Mouse (Mus musculus) cerebellum, adult 18-20 months (tissue): ENCODE results near the gene Fzr1.

Experiments used
- DNase-seq, 2 experiments: peaks; one replicate each; pipeline ENCODE4 v3.0.0; 2021

Gene Fzr1

GRCm38 (mm10) chr10:81350351-81351063, 27.8 kb downstream of the Fzr1 start, which contains the start of gene Hmg20b:
Gene Hmg20b, minus strand, starts transcription at chr10:81350480.
- DNase-seq: peak; percentile 99 to 100

- DNase-seq: no peak
Measured at GRCm38 (mm10) chr10:81349961-81350350, 28.4 kb downstream of the Fzr1 start.

GRCm38 (mm10) chr10:81349146-81349545, 29.2 kb downstream of the Fzr1 start:
- no peak for DNase-seq

- DNase-seq: no peak
Measured at GRCm38 (mm10) chr10:81346453-81347067, 31.8 kb downstream of the Fzr1 start.

GRCm38 (mm10) chr10:81345162-81345534, 33.2 kb downstream of the Fzr1 start:
- DNase-seq: no peak

- no peak for DNase-seq
Measured at GRCm38 (mm10) chr10:81344421-81345161, 33.7 kb downstream of the Fzr1 start.

- DNase-seq: no peak
Measured at GRCm38 (mm10) chr10:81342686-81343505, 35.4 kb downstream of the Fzr1 start, which contains the start of gene Gipc3. Gene Gipc3, minus strand, starts transcription at chr10:81343266.

GRCm38 (mm10) chr10:81341333-81341949, 36.9 kb downstream of the Fzr1 start:
- DNase-seq: peak; percentile 63 to 79

- DNase-seq: no peak
Measured at GRCm38 (mm10) chr10:81340551-81341332, 37.6 kb downstream of the Fzr1 start.

GRCm38 (mm10) chr10:81336558-81336957, 41.8 kb downstream of the Fzr1 start:
- no peak for DNase-seq

- no peak for DNase-seq
Measured at GRCm38 (mm10) chr10:81335393-81336340, 42.6 kb downstream of the Fzr1 start.

- no peak for DNase-seq
Measured at GRCm38 (mm10) chr10:81334324-81334723, 44.0 kb downstream of the Fzr1 start.

GRCm38 (mm10) chr10:81332277-81332676, 46.0 kb downstream of the Fzr1 start:
- DNase-seq: no peak

GRCm38 (mm10) chr10:81330007-81330406, 48.3 kb downstream of the Fzr1 start:
- no peak for DNase-seq

GRCm38 (mm10) chr10:81329194-81329975, 48.9 kb downstream of the Fzr1 start:
- DNase-seq: no peak

GRCm38 (mm10) chr10:81328386-81328785, 49.9 kb downstream of the Fzr1 start, which contains the start of gene Tbxa2r:
Gene Tbxa2r, plus strand, starts transcription at chr10:81328731.
- no peak for DNase-seq

- no peak for DNase-seq
Measured at GRCm38 (mm10) chr10:81327959-81328358, 50.4 kb downstream of the Fzr1 start.

- no peak for DNase-seq
Measured at GRCm38 (mm10) chr10:81326858-81327257, 51.5 kb downstream of the Fzr1 start.

GRCm38 (mm10) chr10:81325781-81326180, 52.5 kb downstream of the Fzr1 start:
- DNase-seq: peak in 1 of 2 experiments; percentile 6
